Mouse (Mus musculus) right cerebral cortex, adult 2 months (tissue): Measurements from ENCODE around the gene Mad1l1.

ENCODE experiments used
- DNase-seq, 2 experiments: peaks; one replicate each; pipeline ENCODE4 v3.0.0; 2021 to 2022; ENCODE audit warnings: low spot score in 2 of 2

The Mad1l1 gene

DNA sequence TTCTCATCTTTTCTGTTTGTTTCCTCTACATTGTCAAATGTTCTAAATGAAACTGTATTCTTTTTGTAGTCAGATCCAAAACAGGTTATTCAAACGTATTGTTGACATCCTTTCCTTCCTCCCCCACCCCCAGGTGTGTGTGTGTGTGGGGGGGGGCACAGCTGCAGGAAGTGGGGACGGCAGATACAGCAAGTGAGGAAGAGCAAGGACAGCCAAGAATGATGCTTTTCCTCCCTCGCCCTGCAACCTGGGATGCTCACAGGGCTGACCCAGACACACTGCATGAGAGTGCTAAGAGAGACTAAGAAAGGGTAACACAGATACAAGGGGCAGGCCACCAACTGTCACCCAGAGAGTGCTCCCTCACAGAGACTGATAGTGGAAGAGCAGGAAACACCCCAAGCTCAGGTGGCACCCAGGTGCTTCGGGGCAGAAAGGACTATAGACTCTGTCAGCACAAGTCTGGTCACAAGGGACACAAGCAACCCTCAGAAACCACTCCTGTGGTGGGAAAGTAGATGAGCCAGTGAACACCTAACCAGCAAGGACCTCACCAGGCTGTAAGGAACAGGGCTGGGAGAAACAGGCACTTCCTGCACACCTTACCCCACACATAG is 105.8 kb downstream of the Mad1l1 start:
- DNase-seq: no peak

DNA sequence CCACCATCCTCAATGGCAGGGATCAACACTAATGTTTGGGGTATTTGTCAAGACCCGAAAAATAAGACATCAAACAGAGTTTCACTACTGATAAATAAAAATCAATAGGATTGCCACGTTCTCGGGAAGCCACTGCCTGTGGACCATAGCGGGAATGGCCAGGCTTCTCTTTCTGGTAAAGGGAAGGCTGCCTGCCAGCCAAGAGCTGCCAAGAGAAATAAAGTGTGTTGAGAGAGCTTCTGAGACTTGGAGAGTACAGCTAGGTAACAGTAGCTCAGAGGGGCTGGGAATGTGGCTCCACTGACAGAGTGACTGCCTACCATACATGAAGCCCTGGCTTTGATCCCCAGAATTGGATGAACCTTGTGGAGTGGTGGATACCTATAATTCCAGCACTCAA is 108.4 kb downstream of the Mad1l1 start:
- DNase-seq: no peak

GRCm38 (mm10) chr5:140210417-140211184 is 110.8 kb downstream of the Mad1l1 start:
- no peak for DNase-seq

DNA sequence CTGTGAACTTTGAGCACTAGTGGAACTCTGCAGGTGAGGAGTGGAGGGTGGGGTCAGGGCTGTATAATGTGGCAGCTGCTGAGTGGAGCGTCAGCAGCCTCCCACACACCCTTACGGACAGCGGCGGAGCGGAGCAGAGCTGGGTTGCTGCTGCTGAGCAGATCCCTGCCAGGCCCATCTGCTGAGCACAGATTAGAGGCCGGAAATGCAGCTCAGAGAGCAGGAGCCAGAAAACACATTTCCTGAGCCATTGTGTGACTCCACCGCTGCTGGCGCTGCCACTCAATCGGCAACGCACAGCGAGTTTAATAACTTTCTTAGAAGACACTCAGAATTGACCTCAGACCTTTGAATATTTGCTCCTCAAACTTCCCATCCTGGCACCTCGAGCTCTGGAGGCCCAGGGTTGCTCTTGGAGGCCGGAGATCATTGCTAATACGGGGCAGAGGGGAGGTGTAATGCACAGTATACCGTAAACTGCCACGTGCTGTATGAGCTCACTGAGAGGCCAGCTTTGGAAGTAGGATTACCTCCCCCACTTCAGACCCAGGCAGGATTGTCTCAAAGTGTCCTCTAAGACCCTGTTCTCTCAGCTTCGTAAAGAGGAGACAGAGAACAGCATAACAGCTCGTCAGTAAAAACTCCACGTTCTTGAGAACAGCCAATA is 112.5 kb downstream of the Mad1l1 start:
- peak; percentile 30 to 46 for DNase-seq

DNA sequence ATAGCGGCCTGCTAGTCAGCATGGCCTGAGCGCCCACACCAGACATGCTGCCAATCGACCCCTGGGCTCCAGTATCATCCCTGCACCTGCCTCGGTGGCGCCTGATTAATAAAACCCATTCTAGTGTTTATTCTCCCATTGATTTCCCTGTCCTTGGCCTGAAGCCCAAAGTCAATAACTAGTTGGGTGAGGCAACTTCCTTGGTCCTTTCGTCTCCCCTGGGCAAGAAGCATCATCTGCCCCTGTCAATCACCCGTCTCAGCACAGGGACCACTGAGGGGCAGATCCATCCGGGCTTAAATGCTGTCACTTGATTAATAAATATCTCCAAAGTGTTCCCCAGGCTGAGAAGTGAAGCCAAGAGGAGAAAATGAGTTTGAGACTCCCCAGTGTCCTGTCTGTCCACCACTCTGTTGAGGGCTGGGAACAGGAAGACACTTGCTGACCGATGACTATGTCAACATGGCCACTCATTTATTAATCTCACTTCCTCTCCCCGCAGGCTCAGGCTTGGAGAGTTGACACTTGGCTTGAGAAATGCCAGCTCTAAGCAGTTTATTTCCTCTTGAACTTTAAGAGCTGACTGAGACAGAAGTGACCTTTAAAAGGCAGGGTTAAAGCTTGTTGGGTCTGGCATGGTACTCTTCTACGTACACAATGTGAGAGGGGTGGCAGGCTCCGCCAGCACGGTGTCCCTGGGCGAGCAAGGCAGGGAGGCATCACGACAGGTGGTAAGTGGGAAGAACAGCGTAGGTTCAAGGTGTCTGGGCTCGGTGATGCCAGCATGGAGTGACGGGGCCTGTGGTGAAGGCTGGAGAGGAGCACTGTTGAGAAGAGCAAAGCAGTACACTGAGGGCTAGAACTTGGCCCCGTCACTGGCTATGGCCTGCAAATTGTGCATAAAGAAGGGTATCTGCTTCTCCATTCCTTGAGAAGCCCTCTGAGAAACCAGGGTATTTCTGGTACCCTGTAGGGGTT is 114.3 kb downstream of the Mad1l1 start:
- no peak for DNase-seq

- no peak for DNase-seq
These were observed 115.4 kb downstream of the Mad1l1 start for GRCm38 (mm10) chr5:140205991-140206390.

DNA sequence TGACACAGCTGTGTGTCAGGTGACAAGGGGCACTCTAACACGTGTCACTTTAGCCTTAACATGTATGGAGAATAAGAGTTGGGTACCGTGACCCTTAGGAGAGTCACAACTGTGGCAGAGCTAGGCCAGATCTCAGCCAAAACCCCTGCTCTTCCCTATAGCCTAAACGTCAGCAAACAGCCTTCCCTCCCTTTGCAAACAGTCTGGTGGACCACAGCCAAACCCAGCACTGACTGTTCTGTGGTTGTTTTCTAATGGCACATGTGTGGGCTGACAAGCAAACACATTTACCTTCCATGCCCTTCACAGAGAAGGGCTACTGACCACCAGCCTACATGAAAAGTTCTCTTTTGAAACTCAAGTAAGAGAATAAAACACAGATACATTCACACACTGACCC is 116.9 kb downstream of the Mad1l1 start:
- no peak for DNase-seq

- no peak for DNase-seq
These were observed 117.3 kb downstream of the Mad1l1 start for GRCm38 (mm10) chr5:140204037-140204436.

DNA sequence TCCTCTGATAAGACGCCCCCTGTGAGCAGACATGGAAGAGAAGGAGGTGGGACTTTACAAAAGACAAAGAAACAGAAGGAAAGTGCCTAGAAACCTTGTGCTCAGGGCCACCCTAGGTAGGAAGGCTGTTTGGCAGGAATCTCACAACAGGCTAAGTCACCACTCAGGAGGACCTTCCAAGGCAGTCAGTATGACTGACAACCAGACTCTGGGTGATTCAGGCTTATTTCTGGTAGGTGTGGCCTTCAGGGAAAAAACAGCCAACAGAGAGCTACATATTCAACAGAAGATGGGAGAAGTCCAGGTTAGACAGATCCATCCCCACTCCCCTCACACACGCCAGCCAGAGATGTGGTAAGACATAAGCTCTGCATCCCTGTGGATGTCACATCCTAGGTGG is 118.9 kb downstream of the Mad1l1 start:
- DNase-seq: no peak

DNA sequence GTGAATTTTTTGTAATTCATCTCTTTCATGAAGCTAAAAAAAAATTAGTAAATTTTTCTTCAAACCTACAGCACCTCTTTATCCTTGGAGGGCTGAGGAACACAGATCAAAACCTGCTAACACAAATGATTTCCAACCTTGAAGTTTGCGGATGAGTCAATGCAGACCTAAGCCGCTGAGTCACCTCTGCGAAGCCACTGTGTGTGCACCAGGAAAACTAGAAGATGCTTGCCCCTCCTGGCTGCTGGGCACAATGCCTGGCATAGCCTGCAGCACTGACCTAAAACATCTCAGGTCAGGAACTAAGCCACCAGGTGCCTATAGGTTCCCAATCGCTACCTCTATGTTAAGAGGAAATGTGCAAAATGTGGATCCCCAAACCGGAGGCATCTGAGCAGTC is 119.8 kb downstream of the Mad1l1 start:
- no peak for DNase-seq

- DNase-seq: no peak
These were observed 120.2 kb downstream of the Mad1l1 start for GRCm38 (mm10) chr5:140201109-140201508.

DNA sequence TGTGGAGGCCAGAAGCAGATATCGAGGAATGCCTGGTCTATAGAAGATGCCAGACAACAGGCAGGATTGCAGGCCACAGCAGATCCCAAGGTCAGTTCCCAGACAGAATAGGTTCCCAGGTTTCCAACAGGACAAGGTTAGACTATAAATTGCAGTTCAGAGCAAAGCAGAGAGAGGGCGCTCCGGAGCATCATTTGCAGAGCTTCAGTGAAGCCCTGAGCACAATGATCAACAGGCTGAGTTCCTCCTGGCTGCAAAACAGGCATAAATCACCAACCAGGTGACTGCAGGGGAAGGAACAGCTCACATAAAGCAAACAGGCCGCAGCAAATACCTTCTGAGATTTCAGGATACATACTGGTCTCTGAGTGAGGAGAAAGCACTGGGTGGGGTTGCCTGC is 123.6 kb downstream of the Mad1l1 start:
- DNase-seq: peak; percentile 83 to 92

DNA sequence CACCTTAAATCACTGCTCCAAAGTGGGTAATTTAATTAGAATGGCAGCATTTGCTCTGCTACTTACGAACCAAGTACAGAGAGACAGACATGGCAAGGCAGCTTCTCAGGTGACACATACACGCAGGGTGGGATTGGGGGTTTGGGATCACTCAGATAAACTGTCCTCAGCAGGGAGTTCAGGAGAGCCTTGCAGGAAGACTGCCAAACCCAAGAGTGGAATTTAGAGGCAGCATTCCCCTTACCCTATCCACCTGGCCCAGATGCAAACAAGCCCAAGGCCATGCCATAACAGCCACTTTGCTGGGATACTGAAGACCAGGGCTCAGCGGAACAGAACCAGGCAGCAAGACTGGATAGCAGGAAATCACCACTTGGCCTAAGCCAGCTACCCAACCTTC is 124.9 kb downstream of the Mad1l1 start:
- DNase-seq: no peak

GRCm38 (mm10) chr5:140194173-140194572 is 127.2 kb downstream of the Mad1l1 start:
- peak; percentile 76 to 77 for DNase-seq

- no peak for DNase-seq
These were observed 129.8 kb downstream of the Mad1l1 start for GRCm38 (mm10) chr5:140191539-140191938.

GRCm38 (mm10) chr5:140186351-140186750 is 135.0 kb downstream of the Mad1l1 start:
- DNase-seq: no peak

DNA sequence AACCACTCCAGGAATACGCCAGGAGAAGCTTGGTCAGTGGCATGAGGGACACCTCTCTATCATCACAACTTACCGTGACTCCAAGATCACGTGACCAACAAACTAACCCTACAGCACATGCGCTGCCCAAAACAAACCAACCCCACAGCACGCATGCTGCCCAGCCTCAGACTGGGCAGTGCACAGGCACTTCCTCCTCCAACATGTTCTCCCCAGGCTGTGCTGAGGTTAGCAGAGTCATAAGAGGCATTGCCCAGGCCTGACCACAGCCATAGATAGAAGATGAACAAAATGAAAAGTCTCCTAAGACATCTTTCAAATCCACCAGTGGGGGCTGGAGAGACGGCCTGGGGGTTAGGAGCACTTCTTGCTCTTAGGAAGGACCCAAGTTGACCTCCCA is 135.6 kb downstream of the Mad1l1 start:
- no peak for DNase-seq

- DNase-seq: peak; percentile 16 to 27
These were observed 138.0 kb downstream of the Mad1l1 start for GRCm38 (mm10) chr5:140183387-140183786.

- DNase-seq: no peak
These were observed 139.0 kb downstream of the Mad1l1 start for GRCm38 (mm10) chr5:140182351-140182750.

- no peak for DNase-seq
These were observed 141.3 kb downstream of the Mad1l1 start for GRCm38 (mm10) chr5:140180016-140180415.

DNA sequence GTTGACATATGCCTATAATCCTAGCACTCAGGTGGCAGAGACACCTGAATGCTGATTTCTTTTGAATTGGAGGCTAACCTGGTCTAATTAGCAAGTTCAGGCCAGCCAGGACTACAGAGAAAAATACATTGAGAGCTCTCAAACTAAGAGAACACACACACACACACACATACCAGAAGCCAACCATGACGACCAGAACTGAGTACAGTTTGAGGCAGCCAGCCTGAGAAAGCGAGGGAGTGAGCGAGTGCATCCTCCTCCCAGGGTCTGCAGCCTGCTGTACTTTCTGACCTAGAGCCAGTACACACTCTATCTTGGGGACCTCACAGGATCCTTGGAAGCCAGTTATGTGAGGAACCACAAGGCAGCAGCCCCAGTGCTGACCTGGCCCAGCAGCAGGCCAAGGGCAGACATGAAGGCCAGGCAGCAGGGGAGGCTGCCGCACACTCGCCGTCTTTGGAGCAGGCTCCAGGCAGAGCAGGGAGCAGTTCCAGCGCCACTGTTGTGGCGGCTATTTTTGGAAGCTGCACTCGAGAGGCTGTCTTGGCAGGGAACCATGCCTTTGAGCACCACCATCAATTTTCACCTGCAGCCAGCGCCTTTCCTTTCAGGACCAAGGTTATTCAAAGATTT is 143.2 kb downstream of the Mad1l1 start:
- no peak for DNase-seq
